Mouse (Mus musculus) embryonic facial prominence, embryonic 15.5 days (tissue): ENCODE results near the gene Fhl3. TPM values are rescaled to one million over a fixed set of nuclear protein-coding genes. Genes with fewer than 3 reads are reported as not detected.
"Not testable (repeated sequence)": the region's sequence is repeated elsewhere in the genome, so short reads cannot be mapped to it uniquely, and the experiment has no call there.

Source experiments
- ATAC-seq: fragments of 200-750 bp; cut with Nextera tagmentation; 2 replicates; pipeline ENCODE4 v1.8.0; 2017; ENCODE audit warnings: low read depth, moderate TSS enrichment; ENCODE audit not compliant: insufficient number of reproducible peaks, low FRiP score, low TSS enrichment
- H3K27ac ChIP-seq: fragments of 300-500 bp; sonication (generic); replicated peaks from 2 replicates; pipeline ENCODE4 v1.5.1; 2015; ENCODE audit warnings: mild to moderate bottlenecking, inconsistent platforms
- H3K27me3 ChIP-seq: fragments of 300-500 bp; sonication (generic); 2 replicates; pipeline ENCODE4 v1.6.1; 2015; ENCODE audit warnings: inconsistent platforms
- H3K36me3 ChIP-seq: fragments of 300-500 bp; sonication (generic); 2 replicates; pipeline ENCODE4 v1.6.1; 2015; ENCODE audit warnings: mild to moderate bottlenecking, inconsistent platforms
- H3K4me1 ChIP-seq: fragments of 300-500 bp; sonication (generic); 2 replicates; pipeline ENCODE4 v1.6.1; 2015; ENCODE audit warnings: inconsistent platforms
- H3K4me2 ChIP-seq: fragments of 300-500 bp; sonication (generic); replicated peaks from 2 replicates; pipeline ENCODE4 v1.6.1; 2015; ENCODE audit warnings: mild to moderate bottlenecking, inconsistent platforms
- H3K4me3 ChIP-seq: fragments of 300-500 bp; sonication (generic); replicated peaks from 2 replicates; pipeline ENCODE4 v1.5.1; 2015; ENCODE audit warnings: mild to moderate bottlenecking, inconsistent platforms
- H3K9ac ChIP-seq: fragments of 300-500 bp; sonication (generic); 2 replicates; pipeline ENCODE4 v1.6.1; 2015; ENCODE audit warnings: inconsistent platforms
- H3K9me3 ChIP-seq: fragments of 300-500 bp; sonication (generic); replicated peaks from 2 replicates; pipeline ENCODE4 v1.6.1; 2016; ENCODE audit warnings: inconsistent platforms
- WGBS: fragments of 180-500 bp; shearing (Covaris S2); methylation state at CpG from one replicate; pipeline ENCODE4 v1.1.7; 2015; 5-methylcytosine and 5-hydroxymethylcytosine counted together
- polyA plus RNA-seq: library from polyadenylated mRNA; unstranded; fragments of >200 nt; fragmentation: Nextera tagmentation; extraction: Ambion mirVana; gene quantifications from 2 replicates; pipeline ENCODE4 v1.2.1, GENCODE M21; 2015

Fhl3 gene
- polyA plus RNA-seq, 1 experiment from 2014 or later: 17.8 TPM

DNA sequence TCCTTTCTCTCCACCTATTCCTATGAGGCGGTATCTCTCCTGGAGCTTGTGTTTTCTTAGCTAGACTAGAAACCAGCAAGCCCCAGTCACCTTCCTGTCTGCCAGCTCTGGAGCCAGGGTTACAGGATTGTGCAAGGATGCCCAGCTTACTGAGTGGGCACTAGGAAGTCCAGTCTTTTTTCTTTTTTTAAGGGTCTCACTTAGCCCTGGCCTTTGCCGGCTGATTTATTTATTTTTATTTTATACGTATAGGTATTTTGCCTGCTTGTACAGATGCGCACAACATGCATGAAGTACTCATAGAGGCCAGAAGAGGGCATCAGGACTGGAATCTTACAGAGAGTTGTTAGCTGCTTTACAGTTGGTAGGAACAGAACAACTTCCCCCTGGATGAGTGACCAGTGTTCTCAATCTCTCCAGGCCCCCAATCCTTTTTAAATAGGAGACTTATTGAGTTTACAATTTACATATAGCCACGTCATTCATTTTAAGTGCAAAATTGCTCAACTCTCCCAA, 10.3 kb downstream of the Fhl3 start:
- peaks cover 14% of the 10 kb centered on the region for H3K36me3 ChIP-seq
- no peak overlapping the region for H3K4me2 ChIP-seq
- no peak for ATAC-seq
- no peak overlapping the region for H3K9ac ChIP-seq
- peaks cover 53% of the 10 kb centered on the region for H3K4me1 ChIP-seq
- no peaks in the 10 kb centered on the region for H3K27me3 ChIP-seq
- no peaks in the 10 kb centered on the region for H3K9me3 ChIP-seq
- 6% methylated on average over 5 of the region's 5 CpGs for WGBS
- peak overlapping the region; percentile 96 for H3K27ac ChIP-seq
- H3K4me3 ChIP-seq: no peak overlapping the region

DNA sequence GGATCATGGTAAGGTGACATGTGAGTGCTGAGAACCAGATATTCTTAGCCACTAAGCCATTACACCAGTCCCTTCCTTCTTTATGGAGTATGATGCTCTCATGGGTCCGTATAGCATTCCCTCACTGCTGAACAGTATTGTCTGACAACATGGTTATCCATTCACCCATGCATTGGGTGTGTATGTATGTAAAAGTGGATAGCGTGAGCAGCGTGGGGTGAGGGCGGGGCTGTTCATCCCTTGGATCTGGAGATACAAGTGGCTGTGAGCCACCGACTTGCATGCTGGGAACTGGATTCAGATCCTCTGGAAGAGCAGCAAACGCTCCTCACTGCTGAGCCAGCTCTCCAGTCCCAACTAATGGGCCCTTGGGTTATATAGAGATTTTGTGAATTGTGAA, 12.1 kb downstream of the Fhl3 start:
- no peaks in the 10 kb centered on the region for H3K9me3 ChIP-seq
- peaks cover 48% of the 10 kb centered on the region for H3K4me1 ChIP-seq
- H3K27me3 ChIP-seq: no peaks in the 10 kb centered on the region
- H3K4me3 ChIP-seq: no peak overlapping the region
- no peak overlapping the region for H3K27ac ChIP-seq
- WGBS: 83% methylated on average over 6 of the region's 6 CpGs
- no peak for ATAC-seq
- peaks cover 12% of the 10 kb centered on the region; the same call in 1 of the 2 replicates for H3K36me3 ChIP-seq
- H3K9ac ChIP-seq: no peak overlapping the region
- H3K4me2 ChIP-seq: no peak overlapping the region

DNA sequence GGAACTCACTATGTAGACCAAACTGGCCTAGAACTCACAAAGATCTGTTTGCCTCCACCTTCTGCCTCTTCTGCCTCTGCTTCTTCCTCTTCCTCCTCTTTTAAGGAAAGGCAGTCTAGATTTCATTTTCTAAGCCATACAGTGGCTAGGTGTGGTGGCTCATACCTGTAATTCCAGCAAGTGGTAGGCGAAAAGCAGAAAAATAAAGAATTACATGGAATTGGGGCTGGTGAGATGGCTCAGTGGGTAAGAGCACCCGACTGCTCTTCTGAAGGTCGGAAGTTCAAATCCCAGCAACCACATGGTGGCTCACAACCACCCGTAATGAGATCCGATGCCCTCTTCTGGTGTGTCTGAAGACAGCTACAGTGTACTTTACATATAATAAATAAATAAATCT, 13.3 kb downstream of the Fhl3 start:
- not testable (repeated sequence) for ATAC-seq, H3K4me2 ChIP-seq, H3K4me3 ChIP-seq, H3K9me3 ChIP-seq, H3K9ac ChIP-seq, H3K27ac ChIP-seq, H3K27me3 ChIP-seq
- Histone ChIP-seq H3K36me3 (peaks cover 25% of the 10 kb centered on the region), H3K4me1 (peaks cover 37% of the 10 kb centered on the region)
- 58% methylated on average over 5 of the region's 5 CpGs for WGBS

DNA sequence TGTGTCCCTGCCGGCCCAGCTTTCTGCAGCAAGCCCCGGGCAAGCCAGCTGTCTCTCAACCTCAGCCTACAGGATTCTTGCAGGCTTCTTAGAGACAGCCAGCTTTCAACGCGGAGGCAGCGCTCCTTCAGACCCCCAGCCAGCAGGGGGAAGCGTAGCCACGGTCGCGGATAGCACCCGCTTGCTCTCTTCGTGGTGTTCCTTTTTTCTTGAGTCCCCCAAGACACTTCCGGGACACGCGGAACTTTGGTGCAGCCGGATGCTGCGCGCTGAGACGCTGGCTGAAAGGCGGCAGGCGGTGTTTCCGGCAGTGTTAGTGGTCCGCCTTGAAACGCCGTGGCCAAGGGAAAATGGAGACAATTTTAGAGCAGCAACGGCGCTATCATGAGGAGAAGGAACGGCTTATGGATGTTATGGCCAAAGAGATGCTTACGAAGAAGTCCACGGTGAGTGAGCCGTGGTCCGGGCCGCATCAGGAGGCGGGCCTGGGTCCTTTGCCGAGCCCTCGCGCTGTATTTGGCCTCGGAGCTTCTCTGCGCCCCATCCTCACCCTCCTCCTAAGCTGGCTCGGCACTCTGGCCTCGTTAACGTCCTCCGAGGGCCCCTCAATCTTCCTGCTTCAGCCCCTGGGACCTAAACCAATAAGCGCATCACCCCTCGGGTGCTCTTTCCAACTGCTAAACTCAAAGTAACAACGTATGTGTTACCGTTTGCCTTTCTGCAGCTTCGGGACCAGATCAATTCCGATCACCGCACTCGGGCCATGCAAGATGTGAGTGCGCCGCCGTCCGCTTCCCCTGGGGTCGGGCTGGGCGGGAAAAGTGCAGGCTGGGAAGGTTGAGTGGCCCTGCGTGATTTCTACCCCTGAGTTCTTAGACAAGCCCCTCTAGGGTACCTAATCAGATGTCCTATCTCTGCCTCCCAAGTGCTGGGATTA, 14.3 kb downstream of the Fhl3 start, which contains the start of gene Sf3a3:
Sf3a3 (plus strand) TSS at position 232 of the 937 bp plus-strand sequence.
- peak; percentile 90 for ATAC-seq
- H3K4me1 ChIP-seq: peaks cover 28% of the 10 kb centered on the region
- peak within 1 kb of the TSS; percentile 70 for H3K27ac ChIP-seq
- H3K4me3 ChIP-seq: peak within 1 kb of the TSS; percentile 70
- no peaks in the 10 kb centered on the region for H3K27me3 ChIP-seq
- WGBS: under 1% methylated on average over 57 of the region's 57 CpGs
- H3K9me3 ChIP-seq: no peaks in the 10 kb centered on the region
- peak within 1 kb of the TSS; percentile 80 for H3K9ac ChIP-seq
- peaks cover 34% of the 10 kb centered on the region for H3K36me3 ChIP-seq
- peak within 1 kb of the TSS; percentile 76 for H3K4me2 ChIP-seq

DNA sequence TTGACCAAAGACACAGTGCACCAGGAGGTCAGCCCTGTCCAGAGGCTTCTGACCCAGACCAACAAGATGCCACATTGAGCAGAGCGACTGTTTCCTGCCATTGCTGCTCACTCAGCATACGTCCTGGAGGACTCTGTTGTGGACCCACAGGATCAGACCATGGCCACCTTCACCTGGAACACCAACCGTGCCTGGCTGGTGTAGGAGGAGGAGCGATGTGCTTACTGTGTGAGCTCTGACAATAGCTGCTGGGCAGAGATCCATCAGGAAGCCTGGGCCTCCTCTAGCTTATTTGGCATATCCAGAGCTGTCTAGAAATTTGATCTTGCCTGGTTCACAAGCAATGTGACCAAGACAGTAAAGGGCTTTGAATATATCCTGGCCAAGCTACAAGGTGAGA, 18.6 kb downstream of the Fhl3 start:
- Histone ChIP-seq H3K4me3 (no peak overlapping the region), H3K27me3 (no peaks in the 10 kb centered on the region), H3K9ac (no peak overlapping the region), H3K27ac (no peak overlapping the region), H3K4me1 (peaks cover 17% of the 10 kb centered on the region), H3K9me3 (no peaks in the 10 kb centered on the region), H3K36me3 (peaks cover 73% of the 10 kb centered on the region), H3K4me2 (no peak overlapping the region)
- ATAC-seq: no peak
- WGBS: 98% methylated on average over 4 of the region's 4 CpGs

DNA sequence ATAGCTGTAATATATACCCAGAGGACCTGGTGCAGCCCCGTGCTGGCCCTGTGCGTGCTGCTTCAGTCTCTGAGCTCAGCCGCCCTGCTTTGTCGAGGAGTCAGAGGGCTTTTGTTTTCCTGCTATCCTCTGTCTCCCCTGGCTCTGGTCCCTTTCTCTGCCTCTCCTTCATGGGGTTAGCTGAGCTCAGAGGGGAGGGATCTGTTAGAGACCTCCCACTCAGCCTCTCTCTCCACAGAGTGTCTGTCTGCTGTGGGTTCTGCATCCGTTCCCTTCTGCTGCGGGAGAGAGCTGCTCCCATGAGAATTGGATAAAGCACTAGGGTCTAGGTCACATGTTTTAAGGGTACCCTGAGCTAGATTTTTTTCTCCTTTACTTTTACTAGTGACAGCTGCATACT, 25.6 kb downstream of the Fhl3 start:
- peaks cover 95% of the 10 kb centered on the region for H3K36me3 ChIP-seq
- H3K4me3 ChIP-seq: no peak overlapping the region
- H3K4me2 ChIP-seq: no peak overlapping the region
- 86% methylated on average over 6 of the region's 6 CpGs for WGBS
- H3K27ac ChIP-seq: no peak overlapping the region
- no peak for ATAC-seq
- H3K9ac ChIP-seq: no peak overlapping the region
- H3K4me1 ChIP-seq: no peaks in the 10 kb centered on the region
- H3K9me3 ChIP-seq: no peaks in the 10 kb centered on the region
- no peaks in the 10 kb centered on the region for H3K27me3 ChIP-seq

DNA sequence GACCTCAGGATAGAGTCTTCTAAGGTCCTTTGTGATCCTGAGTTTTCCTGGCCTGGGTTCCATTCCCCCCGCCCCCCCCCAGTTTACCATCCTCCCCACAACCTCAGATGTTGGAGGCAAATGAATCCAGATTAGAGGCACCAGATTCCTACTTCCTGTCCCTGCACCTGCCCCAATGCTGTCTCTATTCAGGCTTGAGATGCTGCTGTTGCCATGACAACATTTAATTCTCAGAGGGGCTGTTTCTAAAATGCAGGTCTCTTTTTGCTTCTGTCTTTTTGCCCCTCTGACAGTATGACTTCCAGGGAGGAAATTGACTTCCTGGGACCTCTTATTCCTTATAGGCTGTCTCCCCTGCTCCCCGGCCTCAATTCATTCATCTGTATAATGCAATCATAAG, 36.5 kb downstream of the Fhl3 start:
- H3K4me1 ChIP-seq: peaks cover 5% of the 10 kb centered on the region; the same call in 1 of the 2 replicates
- no peak overlapping the region for H3K27ac ChIP-seq
- H3K9me3 ChIP-seq: no peaks in the 10 kb centered on the region
- no peak overlapping the region for H3K9ac ChIP-seq
- H3K27me3 ChIP-seq: no peaks in the 10 kb centered on the region
- no peak overlapping the region for H3K4me2 ChIP-seq
- no peak for ATAC-seq
- H3K36me3 ChIP-seq: peaks cover 18% of the 10 kb centered on the region
- 68% methylated on average over 2 of the region's 2 CpGs for WGBS
- H3K4me3 ChIP-seq: no peak overlapping the region

DNA sequence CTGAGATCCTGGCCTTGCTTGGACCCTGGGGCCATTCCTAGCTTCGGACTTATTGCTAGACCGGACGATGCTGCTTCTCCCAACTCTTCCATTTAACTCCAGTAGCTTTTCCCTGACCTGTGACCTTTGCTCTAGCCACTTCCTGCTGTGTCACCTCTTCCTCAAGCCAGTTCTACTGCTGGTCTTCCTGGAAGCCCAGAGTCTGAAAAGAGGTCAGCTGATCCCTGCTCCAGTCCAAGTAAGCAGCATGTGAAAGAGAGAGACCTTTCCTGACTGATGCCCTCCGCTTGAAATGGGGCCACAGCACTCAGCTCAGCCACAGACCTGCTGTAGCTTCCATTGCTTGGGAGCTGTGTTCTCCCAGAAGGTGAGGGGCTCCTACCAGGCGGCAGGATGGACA, 37.0 kb downstream of the Fhl3 start:
- 65% methylated on average over 5 of the region's 5 CpGs for WGBS
- no peaks in the 10 kb centered on the region for H3K9me3 ChIP-seq
- no peak overlapping the region for H3K27ac ChIP-seq
- peaks cover 8% of the 10 kb centered on the region for H3K4me1 ChIP-seq
- no peak overlapping the region for H3K9ac ChIP-seq
- H3K4me2 ChIP-seq: no peak overlapping the region
- H3K4me3 ChIP-seq: no peak overlapping the region
- no peaks in the 10 kb centered on the region for H3K27me3 ChIP-seq
- H3K36me3 ChIP-seq: peaks cover 13% of the 10 kb centered on the region
- ATAC-seq: no peak

DNA sequence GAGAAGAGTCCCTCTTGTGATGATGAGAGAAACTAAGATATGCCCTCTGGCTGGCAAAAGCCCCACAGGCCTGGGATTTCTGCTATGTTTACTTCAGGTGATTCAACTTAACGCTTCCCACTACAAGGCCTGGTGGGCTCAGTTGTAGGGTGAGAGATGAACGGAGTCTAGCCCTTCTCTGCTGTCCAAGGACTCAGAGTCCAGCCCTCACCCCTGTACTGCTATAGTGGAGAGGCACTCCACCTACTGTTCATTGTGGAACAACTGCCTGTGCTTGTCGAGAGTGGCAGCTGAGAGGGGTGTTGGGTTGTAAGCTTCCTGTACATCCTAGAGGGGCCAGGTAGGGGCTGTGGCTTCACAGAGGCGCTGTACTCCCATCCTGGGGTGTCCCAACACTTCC, 37.5 kb downstream of the Fhl3 start:
- 62% methylated on average over 4 of the region's 4 CpGs for WGBS
- Histone ChIP-seq H3K9me3 (no peaks in the 10 kb centered on the region), H3K36me3 (peaks cover 8% of the 10 kb centered on the region), H3K4me1 (peaks cover 13% of the 10 kb centered on the region), H3K27ac (no peak overlapping the region), H3K27me3 (no peaks in the 10 kb centered on the region), H3K4me2 (no peak overlapping the region), H3K4me3 (no peak overlapping the region), H3K9ac (no peak overlapping the region)
- no peak for ATAC-seq

DNA sequence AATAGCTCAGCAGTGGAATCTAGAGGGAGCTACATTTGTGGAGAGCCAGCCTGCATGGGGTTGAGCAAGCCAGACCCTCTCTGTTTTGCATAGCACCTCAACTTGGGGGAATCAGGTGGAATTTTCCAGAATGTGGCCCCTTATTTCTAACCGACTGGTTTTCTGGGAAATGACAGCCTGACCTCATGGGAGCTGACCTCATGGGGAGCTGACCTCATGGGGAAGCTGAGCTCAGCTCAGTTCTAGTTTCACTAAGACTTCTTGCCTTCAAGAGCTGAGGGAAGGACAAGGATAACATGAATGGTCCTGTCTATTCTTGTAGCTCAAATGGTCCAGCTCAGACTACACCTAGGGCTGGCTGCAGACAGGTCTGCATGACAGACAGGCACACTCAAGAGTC, 38.3 kb downstream of the Fhl3 start:
- no peaks in the 10 kb centered on the region for H3K9me3 ChIP-seq
- H3K4me1 ChIP-seq: peaks cover 14% of the 10 kb centered on the region
- H3K4me2 ChIP-seq: no peak overlapping the region
- no peaks in the 10 kb centered on the region for H3K36me3 ChIP-seq
- H3K9ac ChIP-seq: no peak overlapping the region
- no peak overlapping the region for H3K27ac ChIP-seq
- H3K27me3 ChIP-seq: no peaks in the 10 kb centered on the region
- ATAC-seq: no peak
- no peak overlapping the region for H3K4me3 ChIP-seq
- 68% methylated on average over 1 of the region's 1 CpGs for WGBS

DNA sequence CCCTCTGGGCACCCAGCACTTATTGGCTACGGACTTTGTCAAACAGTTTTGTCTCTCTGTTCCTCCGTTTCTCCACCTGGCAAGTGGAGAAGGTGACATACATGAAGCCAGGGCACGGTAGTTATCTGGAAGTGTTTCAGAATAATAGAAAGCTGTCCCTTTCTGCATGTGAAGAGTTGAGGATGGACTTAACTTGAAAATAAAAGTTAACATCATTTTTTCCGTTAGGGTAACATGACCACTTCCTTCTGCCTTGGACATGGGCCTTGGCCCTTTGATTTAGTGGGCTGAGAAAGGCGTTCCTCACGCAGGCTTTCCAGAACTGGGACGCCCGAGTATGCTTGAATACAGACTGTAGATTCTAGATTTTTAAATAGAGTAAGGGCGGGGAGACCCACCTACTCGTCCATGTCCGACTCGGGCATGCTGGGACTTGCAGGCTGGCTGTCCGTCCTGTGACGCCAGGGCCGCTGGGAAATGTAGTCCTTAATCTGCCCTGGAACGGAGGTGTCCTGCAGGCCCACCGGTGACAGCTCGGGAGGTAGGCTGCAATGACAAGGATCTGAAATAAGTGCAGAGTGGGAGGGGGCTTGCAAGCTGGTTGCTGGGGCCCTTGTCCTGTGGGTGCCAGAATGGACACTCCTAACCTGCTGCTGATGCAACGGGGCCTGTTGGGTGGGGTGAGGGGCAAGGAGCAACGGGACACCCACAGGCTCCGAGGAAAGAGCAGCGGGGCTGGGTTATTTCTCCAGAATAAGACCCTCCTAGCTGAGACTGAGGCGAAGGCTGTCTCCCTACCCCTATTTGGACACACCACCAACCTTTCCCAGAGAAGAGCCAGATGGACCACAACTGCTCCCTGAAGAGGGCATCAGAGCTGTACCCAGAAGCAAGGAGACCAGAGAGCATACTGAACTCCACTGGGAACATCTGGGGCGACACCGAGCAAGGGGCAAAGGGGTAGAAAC, 41.2 kb downstream of the Fhl3 start, which contains the start of gene Inpp5b:
Inpp5b (plus strand) TSS at position 475 of the 968 bp plus-strand sequence.
- peak; percentile 81 for ATAC-seq
- Histone ChIP-seq H3K4me1 (peaks cover 14% of the 10 kb centered on the region), H3K9ac (peak within 1 kb of the TSS; percentile 68), H3K36me3 (peaks cover 11% of the 10 kb centered on the region; the same call in 1 of the 2 replicates), H3K4me2 (peak within 1 kb of the TSS; percentile 62), H3K27ac (no peak within 1 kb of the TSS; the same call in 1 of the 2 replicates), H3K9me3 (no peaks in the 10 kb centered on the region), H3K4me3 (peak within 1 kb of the TSS; percentile 62), H3K27me3 (no peaks in the 10 kb centered on the region)
- WGBS: 14% methylated on average over 25 of the region's 25 CpGs
